Mouse (Mus musculus): ENCODE data around the gene Hfe. TPM values are rescaled to one million over a fixed set of nuclear protein-coding genes. Genes with fewer than 3 reads are reported as not detected.
"Not testable (repeated sequence)": the region's sequence is repeated elsewhere in the genome, so short reads cannot be mapped to it uniquely, and the experiment has no call there.

Hfe gene
- polyA plus RNA-seq, 2 experiments from 2014 or later: 0.57 to 0.69 TPM

GRCm38 (mm10) chr13:23744421-23745380 is 34.0 kb upstream of the Hfe start:
- ATAC-seq: no peak

GRCm38 (mm10) chr13:23743963-23744362 is 33.3 kb upstream of the Hfe start:
- ATAC-seq: no peak

GRCm38 (mm10) chr13:23743215-23743614 is 32.6 kb upstream of the Hfe start:
- no peak for ATAC-seq

- no peak for ATAC-seq
Measured at GRCm38 (mm10) chr13:23742007-23742406, 31.4 kb upstream of the Hfe start.

- no peak for ATAC-seq
Measured at GRCm38 (mm10) chr13:23740910-23741309, 30.3 kb upstream of the Hfe start.

GRCm38 (mm10) chr13:23740256-23740840 is 29.7 kb upstream of the Hfe start:
- ATAC-seq: no peak

- peak; percentile 66 for ATAC-seq
Measured at GRCm38 (mm10) chr13:23739922-23740252, 29.2 kb upstream of the Hfe start.

GRCm38 (mm10) chr13:23739069-23739921 is 28.6 kb upstream of the Hfe start:
- ATAC-seq: peak; percentile 80

- peak; percentile 70 for ATAC-seq
Measured at GRCm38 (mm10) chr13:23738677-23739068, 28.0 kb upstream of the Hfe start, which contains the start of gene Hist1h1c. Gene Hist1h1c (plus strand): TSS chr13:23738808.

- ATAC-seq: no peak
Measured at GRCm38 (mm10) chr13:23738041-23738440, 27.4 kb upstream of the Hfe start.

GRCm38 (mm10) chr13:23737091-23737490 is 26.4 kb upstream of the Hfe start:
- no peak for ATAC-seq

- ATAC-seq: peak; percentile 92
Measured at GRCm38 (mm10) chr13:23732156-23732804, 21.6 kb upstream of the Hfe start.

GRCm38 (mm10) chr13:23730479-23730878 is 19.8 kb upstream of the Hfe start:
- ATAC-seq: no peak

- no peak for ATAC-seq
Measured at GRCm38 (mm10) chr13:23729706-23730105, 19.1 kb upstream of the Hfe start.

GRCm38 (mm10) chr13:23729192-23729525 is 18.5 kb upstream of the Hfe start:
- no peak for ATAC-seq

- no peak for ATAC-seq
Measured at GRCm38 (mm10) chr13:23728472-23729191, 18.0 kb upstream of the Hfe start.

- no peak for ATAC-seq
Measured at GRCm38 (mm10) chr13:23725213-23725612, 14.6 kb upstream of the Hfe start.

- ATAC-seq: no peak
Measured at GRCm38 (mm10) chr13:23724239-23724638, 13.6 kb upstream of the Hfe start.

GRCm38 (mm10) chr13:23717593-23718245 is 7.1 kb upstream of the Hfe start:
- not testable (repeated sequence) for ATAC-seq

- ATAC-seq: no peak
Measured at GRCm38 (mm10) chr13:23717176-23717575, 6.5 kb upstream of the Hfe start.
